Mouse (Mus musculus) hindbrain, embryonic 10.5 days (tissue): ENCODE results near the gene B4galt1. TPM values are rescaled to one million over a fixed set of nuclear protein-coding genes. Genes with fewer than 3 reads are reported as not detected.

Source experiments
- DNase-seq: peaks from one replicate; pipeline ENCODE4 v3.0.0-alpha.2; 2017; ENCODE audit warnings: low spot score
- H3K27ac ChIP-seq: fragments of 300-500 bp; sonication (generic); 2 replicates; pipeline ENCODE4 v1.5.1; 2016; ENCODE audit warnings: mild to moderate bottlenecking, moderate library complexity
- H3K27me3 ChIP-seq: fragments of 300-500 bp; sonication (generic); 2 replicates; pipeline ENCODE4 v1.6.1; 2016; ENCODE audit warnings: mild to moderate bottlenecking; ENCODE audit not compliant: poor library complexity, insufficient read depth, severe bottlenecking
- H3K36me3 ChIP-seq: fragments of 300-500 bp; sonication (generic); 2 replicates; pipeline ENCODE4 v1.6.1; 2016; ENCODE audit warnings: mild to moderate bottlenecking, moderate library complexity
- H3K4me1 ChIP-seq: fragments of 300-500 bp; sonication (generic); replicated peaks from 2 replicates; pipeline ENCODE4 v1.6.1; 2016; ENCODE audit warnings: mild to moderate bottlenecking
- H3K4me3 ChIP-seq: fragments of 300-500 bp; sonication (generic); 2 replicates; pipeline ENCODE4 v1.5.1; 2016; ENCODE audit warnings: mild to moderate bottlenecking, moderate library complexity
- H3K9me3 ChIP-seq: fragments of 300-500 bp; sonication (generic); 2 replicates; pipeline ENCODE4 v1.6.1; 2016; ENCODE audit warnings: mild to moderate bottlenecking, moderate library complexity
- WGBS: fragments of 180-500 bp; shearing (Covaris S2); methylation state at CpG from one replicate; pipeline ENCODE4 v1.1.7; 2016; 5-methylcytosine and 5-hydroxymethylcytosine counted together
- polyA plus RNA-seq: library from polyadenylated mRNA; unstranded; fragments of >200 nt; fragmentation: Nextera tagmentation; extraction: Ambion mirVana; gene quantifications from 2 replicates; pipeline ENCODE4 v1.2.1, GENCODE M21; 2016

Gene B4galt1
- polyA plus RNA-seq, 1 experiment from 2014 or later, result 15.2 TPM

DNA sequence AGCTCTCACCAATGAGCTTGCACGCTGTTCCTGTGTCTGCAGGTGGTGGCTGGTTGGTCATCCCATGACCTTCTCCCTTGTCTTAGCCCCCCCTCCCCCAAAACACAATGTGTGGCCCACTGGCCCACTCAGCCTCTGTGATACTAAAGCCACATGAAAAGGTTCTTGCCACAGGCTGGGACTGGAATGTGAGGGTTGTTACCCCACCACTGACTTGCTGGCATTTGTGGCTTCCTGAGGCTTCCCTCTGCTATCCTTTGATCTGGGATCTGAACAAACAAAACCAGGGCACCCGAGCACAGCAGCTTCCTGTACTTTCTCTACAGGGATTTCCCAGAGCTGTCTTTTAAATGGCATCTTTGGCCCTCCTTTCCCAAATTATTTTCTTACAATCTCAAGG, 76.7 kb downstream of the B4galt1 start:
- H3K9me3 ChIP-seq, result no peaks in the 10 kb centered on the region
- 0 out of 2 replicates have a peak, but pooled peaks cover 2% of the 10 kb centered on the region for H3K27me3 ChIP-seq
- DNase-seq, result peak; percentile 27
- WGBS, result 16% methylated on average over 2 of the region's 2 CpGs
- no peak overlapping the region for H3K4me3 ChIP-seq
- peaks cover 27% of the 10 kb centered on the region for H3K4me1 ChIP-seq
- no peaks in the 10 kb centered on the region for H3K36me3 ChIP-seq
- H3K27ac ChIP-seq, result peak overlapping the region; percentile 5; the same call in 1 of the 2 replicates

- 74% methylated on average over 4 of the region's 4 CpGs for WGBS
- no peak for DNase-seq
- Histone ChIP-seq H3K27me3 (0 out of 2 replicates have a peak, but pooled peaks cover 2% of the 10 kb centered on the region), H3K4me3 (no peak overlapping the region), H3K9me3 (no peaks in the 10 kb centered on the region), H3K36me3 (no peaks in the 10 kb centered on the region), H3K4me1 (peaks cover 27% of the 10 kb centered on the region), H3K27ac (no peak overlapping the region)
Measured at GRCm38 (mm10) chr4:40776416-40776815, 77.4 kb downstream of the B4galt1 start.

GRCm38 (mm10) chr4:40774279-40775259, 79.2 kb downstream of the B4galt1 start:
- Histone ChIP-seq H3K27me3 (0 out of 2 replicates have a peak, but pooled peaks cover 2% of the 10 kb centered on the region), H3K27ac (peak overlapping the region; percentile 78), H3K9me3 (no peaks in the 10 kb centered on the region), H3K4me1 (peaks cover 23% of the 10 kb centered on the region), H3K4me3 (peak overlapping the region; percentile 32), H3K36me3 (no peaks in the 10 kb centered on the region)
- peak; percentile 82 for DNase-seq
- WGBS, result 24% methylated on average over 12 of the region's 12 CpGs

GRCm38 (mm10) chr4:40759876-40760275, 93.9 kb downstream of the B4galt1 start:
- Histone ChIP-seq H3K9me3 (no peaks in the 10 kb centered on the region), H3K27me3 (peaks cover 6% of the 10 kb centered on the region; the same call in 1 of the 2 replicates), H3K4me3 (no peak overlapping the region), H3K4me1 (peaks cover 3% of the 10 kb centered on the region; the same call in 1 of the 2 replicates), H3K27ac (no peak overlapping the region), H3K36me3 (peaks cover 12% of the 10 kb centered on the region)
- WGBS, result 56% methylated on average over 5 of the region's 5 CpGs
- no peak for DNase-seq

- Histone ChIP-seq H3K4me1 (peaks cover 3% of the 10 kb centered on the region; the same call in 1 of the 2 replicates), H3K36me3 (peaks cover 31% of the 10 kb centered on the region), H3K27me3 (peaks cover 6% of the 10 kb centered on the region; the same call in 1 of the 2 replicates), H3K9me3 (no peaks in the 10 kb centered on the region), H3K4me3 (peak within 1 kb of the TSS; percentile 88), H3K27ac (peak within 1 kb of the TSS; percentile 88)
- peak; percentile 97 for DNase-seq
- under 1% methylated on average over 40 of the region's 40 CpGs for WGBS
Measured at GRCm38 (mm10) chr4:40757780-40758420, 95.9 kb downstream of the B4galt1 start, which contains the start of gene Smu1. Smu1 (minus strand) TSS chr4:40757923.

GRCm38 (mm10) chr4:40757157-40757779, 96.5 kb downstream of the B4galt1 start:
- WGBS, result under 1% methylated on average over 39 of the region's 39 CpGs
- Histone ChIP-seq H3K36me3 (peaks cover 38% of the 10 kb centered on the region), H3K27me3 (peaks cover 6% of the 10 kb centered on the region; the same call in 1 of the 2 replicates), H3K4me1 (peaks cover 3% of the 10 kb centered on the region; the same call in 1 of the 2 replicates), H3K4me3 (peak overlapping the region; percentile 88), H3K9me3 (no peaks in the 10 kb centered on the region), H3K27ac (peak overlapping the region; percentile 88)
- DNase-seq, result no peak

Other genes with a start within 250 kb of the B4galt1 start
- gene Aptx, start 150.8 kb downstream of the B4galt1 start, polyA plus RNA-seq, result 39.4 and 50.2 TPM in 2 replicates
- 514 and 598 TPM in 2 replicates for gene Dnaja1, start 131.9 kb downstream of the B4galt1 start, polyA plus RNA-seq
- gene Smu1, start 96.1 kb downstream of the B4galt1 start, polyA plus RNA-seq, result 172 and 189 TPM in 2 replicates
- gene Spink4, start 66.0 kb upstream of the B4galt1 start, polyA plus RNA-seq, result not detected in 2 replicates
- 198 and 208 TPM in 2 replicates for gene Bag1, start 94.3 kb upstream of the B4galt1 start, polyA plus RNA-seq
- gene Chmp5, start 94.4 kb upstream of the B4galt1 start, polyA plus RNA-seq, result 114 and 126 TPM in 2 replicates
- 86.1 and 92.8 TPM in 2 replicates for gene Nfx1, start 116.9 kb upstream of the B4galt1 start, polyA plus RNA-seq
- 0.12 TPM in 1 of 2 replicates, not detected in the other for gene Aqp7, start 194.1 kb upstream of the B4galt1 start, polyA plus RNA-seq
- gene Aqp3, start 244.2 kb upstream of the B4galt1 start, polyA plus RNA-seq, result 3.1 and 5.0 TPM in 2 replicates